ENCODE assay signal across 19 mouse cellular contexts in the genomic region with DNA sequence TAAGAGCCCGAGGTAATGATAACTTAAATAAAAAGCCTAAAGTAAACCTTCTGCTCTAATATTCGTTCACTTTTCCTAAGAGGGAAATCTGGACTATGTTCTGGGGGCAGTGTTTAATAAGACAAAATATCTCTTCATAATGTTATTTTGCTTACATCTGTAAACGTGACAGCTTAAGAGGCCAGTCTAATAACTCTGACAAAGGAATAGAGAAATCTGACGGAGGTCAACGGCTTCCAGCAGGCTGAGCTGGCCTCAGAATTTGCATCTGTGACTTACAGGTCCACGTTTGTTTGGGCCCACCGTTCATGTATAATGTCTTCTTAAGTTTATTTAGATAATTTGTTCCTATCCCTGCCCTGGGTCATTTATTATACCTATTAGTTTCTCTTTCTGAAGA.
"Had no signal": no experiment of that assay in that cellular context is flagged by ENCODE, and none has a peak within 500 bp of the region (broad histone marks: within the 10 kb centered on the region; RNA-seq: fewer than 3 reads in every experiment).

No protein-coding gene starts in this region.

- H3K27ac ChIP-seq: liver, embryonic 13.5 days; liver, embryonic 15.5 days; lung, embryonic 15.5 days; midbrain, embryonic 10.5 days; midbrain, embryonic 12.5 days; neural tube, embryonic 13.5 days; neural tube, embryonic 15.5 days had no signal

- H3K4me1 ChIP-seq: liver, embryonic 13.5 days; liver, embryonic 15.5 days; lung, embryonic 15.5 days; midbrain, embryonic 10.5 days; midbrain, embryonic 12.5 days; neural tube, embryonic 13.5 days; neural tube, embryonic 15.5 days had no signal

- H3K36me3 ChIP-seq: liver, embryonic 13.5 days; liver, embryonic 15.5 days; lung, embryonic 15.5 days; midbrain, embryonic 10.5 days; midbrain, embryonic 12.5 days; neural tube, embryonic 13.5 days; neural tube, embryonic 15.5 days had no signal

- H3K9me3 ChIP-seq: liver, embryonic 13.5 days; liver, embryonic 15.5 days; lung, embryonic 15.5 days; midbrain, embryonic 10.5 days; midbrain, embryonic 12.5 days; neural tube, embryonic 13.5 days; neural tube, embryonic 15.5 days had no signal

- DNase-seq: liver, embryonic 13.5 days; liver, postnatal 0 days; lung, adult 2 months; lung, postnatal 14 days; lung, postnatal 36 days; midbrain, embryonic 14.5 days; right cerebral cortex, postnatal 14 days; thymus, adult 18-20 months; thymus, postnatal 14 days; thymus, postnatal 36 days had no signal

- H3K4me2 ChIP-seq: liver, embryonic 13.5 days; liver, embryonic 15.5 days; lung, embryonic 15.5 days; midbrain, embryonic 12.5 days; neural tube, embryonic 13.5 days; neural tube, embryonic 15.5 days had no signal

- H3K4me3 ChIP-seq: liver, embryonic 13.5 days; liver, embryonic 15.5 days; lung, embryonic 15.5 days; midbrain, embryonic 10.5 days; midbrain, embryonic 12.5 days; myocyte; neural tube, embryonic 13.5 days; neural tube, embryonic 15.5 days had no signal

- H3K9ac ChIP-seq: liver, embryonic 13.5 days; liver, embryonic 15.5 days; liver, postnatal 0 days; lung, embryonic 15.5 days; midbrain, embryonic 12.5 days; neural tube, embryonic 13.5 days; neural tube, embryonic 15.5 days had no signal

- H3K27me3 ChIP-seq: liver, embryonic 13.5 days; liver, embryonic 15.5 days; lung, embryonic 15.5 days; midbrain, embryonic 12.5 days; neural tube, embryonic 13.5 days; neural tube, embryonic 15.5 days had no signal

- ATAC-seq: liver, postnatal 0 days; lung, postnatal 0 days; midbrain, embryonic 16.5 days had no signal
